Mouse (Mus musculus): ENCODE results near the gene Asrgl1. TPM values are rescaled to one million over a fixed set of nuclear protein-coding genes. Genes with fewer than 3 reads are reported as not detected.

Gene Asrgl1
- polyA plus RNA-seq, 1 experiment from 2014 or later = 24.0 TPM

DNA sequence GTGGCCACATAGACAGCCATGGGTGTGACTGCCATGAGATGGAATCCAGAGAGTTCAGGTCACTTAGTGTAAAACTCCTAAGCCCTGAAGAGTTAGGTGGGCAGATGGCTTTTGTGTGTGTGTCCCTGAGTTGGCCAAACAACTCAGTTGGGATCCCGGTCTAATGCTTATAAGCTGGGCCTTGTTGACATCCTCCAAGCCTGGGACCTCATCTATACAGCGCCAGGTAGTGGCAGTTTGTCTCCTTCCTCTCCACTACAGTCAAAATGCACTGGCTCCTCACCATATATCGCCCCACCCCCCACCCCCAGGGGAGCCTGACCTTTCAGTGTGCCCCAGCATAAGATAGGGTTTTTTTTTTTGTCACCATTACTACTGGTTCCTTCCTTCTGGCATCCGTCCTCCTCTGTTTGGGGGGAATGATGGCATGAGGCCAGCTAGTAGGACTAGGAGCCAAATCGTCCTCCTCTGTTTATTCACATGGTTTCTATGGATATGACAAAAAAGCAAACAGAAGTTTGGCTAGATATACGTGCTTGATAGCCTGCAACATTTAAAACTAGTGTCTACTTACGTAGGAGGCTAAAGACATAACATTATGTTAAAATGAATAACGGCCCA is 65.6 kb downstream of the Asrgl1 start:
- ATAC-seq (ENCODE audit: insufficient number of reproducible peaks, insufficient read depth, low FRiP score, low TSS enrichment, low read depth) = no peak
- Histone ChIP-seq H3K9ac (replicated peaks) (no peak overlapping the region), H3K9me3 (no peaks in the 10 kb centered on the region), H3K4me2 (no peak overlapping the region), H3K4me3 (replicated peaks) (no peak overlapping the region), H3K36me3 (no peaks in the 10 kb centered on the region), H3K27ac (no peak overlapping the region), H3K27me3 (no peaks in the 10 kb centered on the region), H3K4me1 (replicated peaks) (peaks cover 9% of the 10 kb centered on the region)
- WGBS = 68% methylated on average over 8 of the region's 8 CpGs

- no peaks in the 10 kb centered on the region for H3K9me3 ChIP-seq
- no peak for ATAC-seq (ENCODE audit: insufficient number of reproducible peaks, insufficient read depth, low FRiP score, low TSS enrichment, low read depth)
- no peak overlapping the region for H3K9ac ChIP-seq (replicated peaks)
- H3K27me3 ChIP-seq = no peaks in the 10 kb centered on the region
- H3K4me2 ChIP-seq = no peak overlapping the region
- WGBS = 72% methylated on average over 5 of the region's 5 CpGs
- peaks cover 9% of the 10 kb centered on the region for H3K4me1 ChIP-seq (replicated peaks)
- H3K4me3 ChIP-seq (replicated peaks) = no peak overlapping the region
- no peak overlapping the region for H3K27ac ChIP-seq
- no peaks in the 10 kb centered on the region for H3K36me3 ChIP-seq
These were observed 68.1 kb downstream of the Asrgl1 start for GRCm38 (mm10) chr19:9067292-9067691.

- Histone ChIP-seq H3K4me2 (no peak overlapping the region), H3K27ac (peak overlapping the region; percentile 5; the same call in 1 of the 2 replicates), H3K36me3 (no peaks in the 10 kb centered on the region), H3K4me1 (replicated peaks) (peaks cover 9% of the 10 kb centered on the region), H3K9ac (replicated peaks) (no peak overlapping the region), H3K4me3 (replicated peaks) (no peak overlapping the region), H3K27me3 (no peaks in the 10 kb centered on the region), H3K9me3 (no peaks in the 10 kb centered on the region)
- no peak for ATAC-seq (ENCODE audit: insufficient number of reproducible peaks, insufficient read depth, low FRiP score, low TSS enrichment, low read depth)
- WGBS = 58% methylated on average over 9 of the region's 9 CpGs
These were observed 69.5 kb downstream of the Asrgl1 start for GRCm38 (mm10) chr19:9065621-9066561.

- Histone ChIP-seq H3K9ac (replicated peaks) (no peak overlapping the region), H3K27ac (no peak overlapping the region), H3K4me1 (replicated peaks) (peaks cover 9% of the 10 kb centered on the region), H3K27me3 (no peaks in the 10 kb centered on the region), H3K9me3 (no peaks in the 10 kb centered on the region), H3K4me3 (replicated peaks) (no peak overlapping the region), H3K36me3 (no peaks in the 10 kb centered on the region), H3K4me2 (no peak overlapping the region)
- no peak for ATAC-seq (ENCODE audit: insufficient number of reproducible peaks, insufficient read depth, low FRiP score, low TSS enrichment, low read depth)
- WGBS = 92% methylated on average over 3 of the region's 3 CpGs
These were observed 71.6 kb downstream of the Asrgl1 start for GRCm38 (mm10) chr19:9063831-9064230.

DNA sequence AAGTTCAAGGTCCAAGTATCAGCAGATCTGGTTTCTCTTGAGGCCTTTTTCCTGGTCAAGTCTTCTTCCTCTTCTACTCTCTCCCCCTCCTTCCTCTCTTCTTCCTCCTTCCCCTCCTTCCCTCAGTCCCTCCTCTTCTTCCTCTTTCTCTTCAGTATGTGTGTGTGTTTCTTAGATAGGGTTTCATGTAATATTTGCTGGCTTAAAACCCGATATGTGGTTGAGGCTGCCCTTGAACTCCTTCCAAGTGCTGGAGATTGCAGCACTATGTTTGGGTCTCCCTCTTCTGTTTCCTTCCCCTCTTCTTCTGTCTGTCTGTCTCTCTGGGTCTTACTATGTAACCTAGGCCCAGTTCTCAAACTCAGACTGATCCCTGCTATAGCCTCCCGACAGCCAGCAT is 72.6 kb downstream of the Asrgl1 start:
- Histone ChIP-seq H3K4me2 (no peak overlapping the region), H3K36me3 (no peaks in the 10 kb centered on the region), H3K9me3 (no peaks in the 10 kb centered on the region), H3K27ac (no peak overlapping the region), H3K4me1 (replicated peaks) (peaks cover 9% of the 10 kb centered on the region), H3K9ac (replicated peaks) (no peak overlapping the region), H3K27me3 (no peaks in the 10 kb centered on the region), H3K4me3 (replicated peaks) (no peak overlapping the region)
- no peak for ATAC-seq (ENCODE audit: insufficient number of reproducible peaks, insufficient read depth, low FRiP score, low TSS enrichment, low read depth)
- WGBS = 80% methylated on average over 2 of the region's 2 CpGs

DNA sequence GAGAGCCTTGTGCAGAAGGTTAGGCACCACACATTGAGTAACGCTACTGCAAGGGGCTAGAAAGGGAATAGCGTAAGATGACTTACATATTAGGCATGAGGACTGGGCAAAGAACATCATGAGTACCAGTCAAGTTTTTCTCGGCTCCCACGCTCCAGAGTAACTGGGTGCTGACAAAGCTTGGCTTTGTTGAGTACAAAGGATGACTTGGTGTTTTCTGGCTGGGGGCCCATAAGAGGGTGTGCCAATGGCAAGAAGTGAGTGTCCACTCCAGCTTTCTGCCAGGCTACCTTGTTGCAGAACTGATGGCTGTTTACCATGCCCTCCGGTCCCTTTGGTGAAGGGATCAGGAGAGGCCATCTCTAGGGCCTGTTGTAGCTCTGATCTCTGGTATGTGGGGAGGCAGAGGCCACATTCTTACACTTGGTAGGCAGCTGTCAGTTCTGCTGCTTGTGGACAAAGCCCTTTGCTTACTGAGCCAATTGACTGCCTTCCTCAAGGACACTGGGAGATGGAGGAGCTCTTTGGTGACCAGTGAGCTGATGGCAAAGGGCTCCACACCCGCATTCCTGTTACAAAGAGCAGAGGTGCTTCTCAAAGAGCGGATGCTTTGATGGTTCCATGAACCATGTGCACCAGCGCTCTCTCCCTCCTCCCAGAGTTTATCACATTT is 74.1 kb downstream of the Asrgl1 start:
- no peak for ATAC-seq (ENCODE audit: insufficient number of reproducible peaks, insufficient read depth, low FRiP score, low TSS enrichment, low read depth)
- H3K4me2 ChIP-seq = no peak overlapping the region
- no peaks in the 10 kb centered on the region for H3K9me3 ChIP-seq
- WGBS = 91% methylated on average over 8 of the region's 8 CpGs
- no peaks in the 10 kb centered on the region for H3K36me3 ChIP-seq
- peaks cover 5% of the 10 kb centered on the region for H3K4me1 ChIP-seq (replicated peaks)
- H3K9ac ChIP-seq (replicated peaks) = no peak overlapping the region
- H3K27ac ChIP-seq = no peak overlapping the region
- H3K27me3 ChIP-seq = no peaks in the 10 kb centered on the region
- H3K4me3 ChIP-seq (replicated peaks) = no peak overlapping the region

DNA sequence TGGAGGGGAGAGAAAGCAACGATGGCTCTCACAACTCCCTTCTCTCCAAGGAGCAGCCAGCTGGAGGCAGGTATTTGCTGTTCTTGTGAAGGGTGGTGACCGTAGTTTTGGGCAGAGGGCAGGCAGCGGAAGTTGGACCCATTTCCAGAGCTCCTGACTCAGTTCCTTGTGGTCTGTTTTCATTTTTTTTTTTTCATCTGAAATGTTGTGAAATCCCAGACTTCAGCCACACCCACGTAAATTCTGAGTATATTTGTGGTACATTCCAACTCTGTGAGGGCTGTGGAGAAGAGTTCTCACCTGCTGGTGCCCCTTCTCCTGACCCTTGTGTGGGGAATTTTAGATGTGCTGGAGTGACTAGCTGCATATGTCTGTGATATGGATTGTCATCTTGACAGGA is 75.3 kb downstream of the Asrgl1 start:
- no peak for ATAC-seq (ENCODE audit: insufficient number of reproducible peaks, insufficient read depth, low FRiP score, low TSS enrichment, low read depth)
- Histone ChIP-seq H3K36me3 (no peaks in the 10 kb centered on the region), H3K27me3 (no peaks in the 10 kb centered on the region), H3K27ac (no peak overlapping the region), H3K4me2 (no peak overlapping the region), H3K4me3 (replicated peaks) (no peak overlapping the region), H3K9ac (replicated peaks) (no peak overlapping the region), H3K4me1 (replicated peaks) (no peaks in the 10 kb centered on the region), H3K9me3 (no peaks in the 10 kb centered on the region)
- 78% methylated on average over 4 of the region's 4 CpGs for WGBS

Other genes with a start within 250 kb of the Asrgl1 start
- 112 and 114 TPM in 2 replicates for gene 1810009A15Rik, start 246.8 kb downstream of the Asrgl1 start, polyA plus RNA-seq (2016; fragmentation: Nextera tagmentation; extraction: Ambion mirVana)
- not detected in 2 replicates for gene Gm49416, start 246.7 kb downstream of the Asrgl1 start, polyA plus RNA-seq (2016; fragmentation: Nextera tagmentation; extraction: Ambion mirVana)
- gene Ints5, start 242.6 kb downstream of the Asrgl1 start, polyA plus RNA-seq (2016; fragmentation: Nextera tagmentation; extraction: Ambion mirVana) = 48.9 and 51.3 TPM in 2 replicates
- 116 and 117 TPM in 2 replicates for gene Ganab, start 237.6 kb downstream of the Asrgl1 start, polyA plus RNA-seq (2016; fragmentation: Nextera tagmentation; extraction: Ambion mirVana)
- gene B3gat3, start 215.3 kb downstream of the Asrgl1 start, polyA plus RNA-seq (2016; fragmentation: Nextera tagmentation; extraction: Ambion mirVana) = 53.5 and 53.6 TPM in 2 replicates
- gene Rom1, start 206.3 kb downstream of the Asrgl1 start, polyA plus RNA-seq (2016; fragmentation: Nextera tagmentation; extraction: Ambion mirVana) = 2.4 and 2.6 TPM in 2 replicates
- gene Eml3, start 206.1 kb downstream of the Asrgl1 start, polyA plus RNA-seq (2016; fragmentation: Nextera tagmentation; extraction: Ambion mirVana) = 34.6 and 34.9 TPM in 2 replicates
- gene Mta2, start 193.8 kb downstream of the Asrgl1 start, polyA plus RNA-seq (2016; fragmentation: Nextera tagmentation; extraction: Ambion mirVana) = 227 and 231 TPM in 2 replicates
- 37.9 and 39.7 TPM in 2 replicates for gene Tut1, start 181.8 kb downstream of the Asrgl1 start, polyA plus RNA-seq (2016; fragmentation: Nextera tagmentation; extraction: Ambion mirVana)
- 472 and 476 TPM in 2 replicates for gene Eef1g, start 168.6 kb downstream of the Asrgl1 start, polyA plus RNA-seq (2016; fragmentation: Nextera tagmentation; extraction: Ambion mirVana)
- 20.5 and 24.1 TPM in 2 replicates for gene Ahnak, start 146.4 kb downstream of the Asrgl1 start, polyA plus RNA-seq (2016; fragmentation: Nextera tagmentation; extraction: Ambion mirVana)
- gene Scgb1a1, start 47.7 kb downstream of the Asrgl1 start, polyA plus RNA-seq (2016; fragmentation: Nextera tagmentation; extraction: Ambion mirVana) = not detected in 2 replicates

Measured in limb, embryonic 12.5 days (tissue).